Mouse (Mus musculus): ENCODE data around the gene Rock2.
"Not testable (repeated sequence)": the region's sequence is repeated elsewhere in the genome, so short reads cannot be mapped to it uniquely, and the experiment has no call there.

Gene Rock2

DNA sequence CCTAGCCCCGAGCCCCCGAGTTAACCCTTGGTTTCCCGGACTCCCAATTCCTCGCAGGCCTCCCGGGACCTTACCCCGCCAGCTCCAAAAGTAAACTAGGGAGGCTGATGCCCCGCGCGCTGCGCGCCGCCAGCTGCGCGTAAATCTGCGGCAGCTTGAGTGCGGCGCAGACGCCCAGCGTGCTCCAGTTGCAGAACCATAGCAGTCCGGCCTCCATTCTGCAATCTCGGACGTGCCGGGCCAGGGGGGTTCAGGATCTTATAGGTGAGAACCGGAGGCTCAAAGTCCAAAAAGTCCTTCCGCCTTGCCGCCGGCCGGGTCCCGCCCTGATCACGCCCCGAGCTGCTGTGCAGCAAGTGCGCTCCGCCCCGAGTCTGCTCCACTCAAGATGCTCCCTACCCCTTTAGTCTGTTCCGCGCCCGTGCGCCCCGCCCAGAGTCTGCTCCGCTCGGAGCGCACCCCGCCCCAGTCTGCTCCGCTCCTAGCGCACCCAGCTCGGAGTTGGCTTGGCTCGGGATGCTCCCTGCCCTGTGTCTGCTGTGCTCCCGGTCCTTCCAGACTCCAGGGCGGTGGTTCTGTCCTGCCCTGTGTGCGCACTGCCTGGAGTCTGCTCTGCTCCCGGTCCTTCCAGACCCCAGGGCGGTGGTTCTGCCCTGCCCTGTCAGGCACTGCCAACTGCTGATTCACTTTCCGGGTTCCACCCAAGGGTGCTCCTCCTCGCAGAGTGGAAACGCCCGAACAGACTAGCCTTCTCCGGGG, 105.2 kb downstream of the Rock2 start, which contains the start of gene Pqlc3:
Gene Pqlc3, minus strand, starts transcription at position 670 of the 759 bp plus-strand sequence.
- peak; percentile 88 to 90 for DNase-seq (ENCODE audit: low spot score in 2 of 2)

GRCm38 (mm10) chr12:17000628-17001027, 105.9 kb downstream of the Rock2 start:
- DNase-seq (ENCODE audit: low spot score in 2 of 2) = peak in 1 of 2 experiments; percentile 21

DNA sequence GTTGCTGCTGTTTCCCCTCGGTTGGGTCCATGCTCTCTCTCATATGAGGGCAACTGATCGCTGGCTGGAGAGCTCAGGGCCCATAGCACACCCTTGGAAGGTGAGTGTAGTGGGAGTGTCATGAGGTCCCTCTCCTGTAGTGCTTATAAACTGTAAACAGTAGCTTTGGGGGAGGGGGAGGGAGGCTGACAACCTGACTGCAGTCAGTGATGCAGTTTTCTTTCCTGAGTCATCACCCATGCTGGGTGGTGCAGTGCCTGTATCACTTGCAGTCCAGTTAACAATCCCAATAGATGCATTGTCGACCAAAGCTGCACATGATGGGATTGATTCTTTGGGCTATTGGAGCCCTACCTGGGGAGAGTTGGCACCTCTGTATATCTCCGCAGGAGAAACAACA, 106.5 kb downstream of the Rock2 start:
- no peak for DNase-seq (ENCODE audit: low spot score in 2 of 2)

- DNase-seq (ENCODE audit: low spot score in 2 of 2) = no peak
These were observed 114.8 kb downstream of the Rock2 start for GRCm38 (mm10) chr12:17009466-17009865.

GRCm38 (mm10) chr12:17011100-17011870, 116.6 kb downstream of the Rock2 start, which contains the start of gene 2410004P03Rik:
Gene 2410004P03Rik (minus strand): TSS chr12:17011727.
- peak; percentile 75 to 88 for DNase-seq (ENCODE audit: low spot score in 2 of 2)

DNA sequence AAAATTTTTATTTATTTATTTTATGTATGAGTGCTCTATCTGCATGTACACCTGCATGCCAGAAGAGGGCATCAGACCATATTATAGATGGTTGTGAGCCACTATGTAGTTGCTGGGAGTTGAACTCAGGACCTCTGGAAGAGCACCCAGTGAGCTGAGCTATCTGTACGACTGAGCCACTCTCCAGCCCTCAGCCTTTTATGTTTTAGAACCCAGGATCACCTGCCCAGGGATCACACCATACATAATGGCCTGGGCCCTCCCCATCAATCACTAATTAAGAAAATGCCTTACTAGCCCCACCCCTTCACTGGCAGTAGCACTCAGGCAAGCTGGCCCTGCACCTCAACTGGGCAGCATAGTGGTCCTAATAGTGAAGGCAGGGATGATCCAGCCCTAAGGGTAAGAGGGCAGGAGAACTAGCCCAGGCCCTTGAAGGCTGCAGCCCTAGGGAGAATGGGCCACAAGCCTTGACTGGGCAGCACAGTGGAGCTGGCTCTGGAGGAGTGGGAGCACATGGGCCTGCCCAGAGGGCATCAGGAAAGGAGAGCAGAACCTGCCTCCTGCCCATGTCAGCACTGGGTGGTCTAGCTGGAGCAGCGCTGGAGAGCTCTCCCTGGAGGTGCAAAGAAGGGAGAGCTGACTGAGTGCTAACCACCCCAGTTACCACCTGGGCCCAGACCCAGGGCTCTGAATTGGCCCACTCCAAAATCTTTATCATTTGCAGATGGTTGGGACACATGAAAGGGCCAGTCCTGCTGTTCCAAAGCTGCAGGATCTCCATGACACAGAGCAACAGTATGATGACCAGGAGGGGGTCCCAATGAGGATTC, 117.6 kb downstream of the Rock2 start:
- no peak for DNase-seq (ENCODE audit: low spot score in 2 of 2)

DNA sequence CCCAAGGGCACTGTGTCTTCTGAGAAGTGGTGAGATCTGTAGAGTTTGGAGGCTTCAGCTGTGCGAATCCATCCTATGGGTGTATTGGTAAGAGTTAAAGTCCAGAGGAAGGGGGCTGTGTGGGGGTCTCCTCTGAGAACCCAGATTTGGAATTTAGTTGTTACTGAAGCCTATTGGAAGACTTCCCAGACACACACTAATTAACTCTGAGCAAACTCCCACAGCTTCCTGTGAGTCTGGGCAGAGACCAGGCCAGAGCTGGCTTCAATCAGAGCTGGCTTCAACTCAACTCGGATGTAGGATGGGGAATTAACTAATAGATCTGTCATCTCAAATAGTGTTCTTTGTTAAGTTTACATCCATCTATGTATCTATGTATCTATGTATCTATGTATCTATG, 121.0 kb downstream of the Rock2 start:
- no peak for DNase-seq (ENCODE audit: low spot score in 2 of 2)

DNA sequence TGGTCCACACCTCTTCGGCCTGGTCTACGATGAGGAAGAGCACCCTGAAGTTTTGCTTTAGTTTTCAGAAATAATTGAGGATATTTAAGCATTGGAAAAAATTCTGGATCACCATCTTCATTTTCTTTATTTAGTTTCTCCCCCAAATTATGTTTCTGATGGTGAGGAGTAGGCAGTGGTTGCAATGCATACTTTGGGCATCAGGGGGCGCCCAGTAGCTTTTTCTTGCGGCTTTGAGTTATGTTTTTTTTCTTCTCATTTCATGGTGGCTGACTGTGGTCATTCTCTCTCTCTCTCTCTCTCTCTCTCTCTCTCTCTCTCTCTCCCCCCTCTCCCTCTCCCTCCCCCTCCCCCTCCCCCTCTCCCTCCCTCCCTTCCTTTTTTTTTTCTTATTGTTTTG, 123.8 kb downstream of the Rock2 start:
- peak in 1 of 2 experiments; percentile 68 for DNase-seq (ENCODE audit: low spot score in 2 of 2)

DNA sequence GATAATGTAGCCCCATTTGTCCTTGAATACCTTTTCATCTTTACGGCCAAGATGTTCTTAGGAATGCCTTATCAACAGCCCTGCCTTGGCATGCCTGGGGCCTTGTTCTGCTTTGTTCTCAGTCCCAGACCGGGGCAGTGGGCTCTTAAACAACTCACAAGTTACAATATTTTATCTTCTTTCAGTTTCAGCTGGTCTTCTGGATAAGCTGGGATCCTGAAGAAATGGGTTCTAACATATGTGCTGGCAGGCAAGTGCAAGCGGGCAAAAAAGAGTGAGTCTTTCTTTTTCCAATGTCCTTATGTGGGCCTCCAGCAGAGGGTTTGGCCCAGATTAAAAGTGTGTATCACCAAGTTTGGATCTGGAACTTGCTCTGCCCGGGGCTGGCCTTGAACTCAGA, 126.4 kb downstream of the Rock2 start:
- not testable (repeated sequence) for DNase-seq (ENCODE audit: low spot score in 2 of 2)

DNA sequence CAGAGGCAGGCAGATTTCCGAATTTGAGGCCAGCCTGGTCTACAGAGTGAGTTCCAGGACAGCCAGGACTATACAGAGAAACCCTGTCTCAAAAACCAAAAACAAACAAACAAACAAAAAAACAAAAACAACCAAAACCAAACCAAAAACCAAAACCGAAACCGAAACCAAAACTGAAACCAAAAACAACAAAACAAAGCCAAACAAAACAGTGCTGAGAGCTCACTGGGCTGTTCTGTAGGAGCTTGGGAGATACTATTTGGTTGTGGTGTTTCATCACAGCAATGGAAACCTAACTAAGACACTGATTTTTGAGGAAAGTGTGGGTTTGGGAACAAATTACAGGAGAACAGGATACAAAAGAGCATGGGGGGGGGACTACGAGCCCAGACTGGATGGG, 127.5 kb downstream of the Rock2 start:
- DNase-seq (ENCODE audit: low spot score in 2 of 2) = no peak

GRCm38 (mm10) chr12:17024554-17025110, 129.9 kb downstream of the Rock2 start:
- no peak for DNase-seq (ENCODE audit: low spot score in 2 of 2)

- DNase-seq (ENCODE audit: low spot score in 2 of 2) = peak; percentile 46 to 85
These were observed 138.2 kb downstream of the Rock2 start for GRCm38 (mm10) chr12:17032694-17033463.

DNA sequence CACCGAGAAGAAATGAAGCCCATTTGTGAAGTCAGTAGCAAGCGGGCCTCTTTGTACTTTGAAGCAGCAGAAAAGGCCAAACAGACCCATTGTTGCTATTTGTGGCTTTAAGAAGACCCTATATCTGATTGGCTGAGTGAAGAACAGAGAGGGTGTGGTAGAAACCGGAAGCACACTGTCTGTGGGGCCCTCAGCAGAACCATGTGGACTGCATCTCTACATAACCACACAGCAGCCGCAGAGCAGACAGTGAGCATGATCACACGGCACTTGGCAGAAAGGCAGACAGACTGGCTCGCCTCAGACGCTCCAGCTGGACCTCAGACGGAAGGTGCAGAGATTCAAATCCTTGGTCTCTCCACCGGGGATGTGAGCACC, 138.8 kb downstream of the Rock2 start:
- peak in 1 of 2 experiments; percentile 20 for DNase-seq (ENCODE audit: low spot score in 2 of 2)

- DNase-seq (ENCODE audit: low spot score in 2 of 2) = no peak
These were observed 140.0 kb downstream of the Rock2 start for GRCm38 (mm10) chr12:17034671-17035070.

DNA sequence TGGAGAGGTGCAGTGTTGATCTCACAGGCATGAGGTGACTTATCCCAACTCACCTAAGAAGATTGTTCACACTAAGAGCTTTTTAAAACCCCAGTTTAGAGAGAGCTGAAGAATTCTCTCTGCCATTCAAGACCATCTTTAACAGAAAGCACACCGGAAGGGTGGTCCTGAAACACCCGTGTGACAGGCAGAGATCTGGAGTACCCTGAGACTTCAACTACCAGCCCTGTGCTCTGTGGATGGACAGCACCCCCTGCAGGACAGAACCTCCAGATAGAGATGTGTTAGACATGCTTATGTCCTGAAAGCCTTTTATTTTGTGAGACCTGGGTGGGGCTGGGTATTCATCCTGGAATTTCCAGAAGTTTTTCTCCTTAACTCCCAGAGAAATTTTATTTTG, 140.4 kb downstream of the Rock2 start:
- DNase-seq (ENCODE audit: low spot score in 2 of 2) = peak in 1 of 2 experiments; percentile 43

DNA sequence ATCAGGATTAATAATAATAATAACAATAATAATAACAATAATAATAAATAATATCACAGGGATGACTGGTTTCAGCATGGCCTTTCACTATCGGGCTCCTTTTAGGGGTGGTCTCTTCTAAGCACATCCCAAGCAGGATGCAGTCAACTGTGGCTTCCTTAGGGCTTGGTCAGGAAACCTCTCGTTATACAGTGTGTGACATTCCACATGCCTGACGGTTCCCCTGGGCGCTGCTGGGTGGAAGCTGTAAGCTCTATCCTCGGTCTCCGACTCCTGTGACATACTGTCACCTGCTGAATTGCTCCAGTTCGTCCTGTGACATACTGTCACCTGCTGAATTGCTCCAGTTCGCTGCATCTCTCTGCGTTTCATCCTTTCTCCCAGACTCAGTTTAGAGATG, 141.8 kb downstream of the Rock2 start:
- DNase-seq (ENCODE audit: low spot score in 2 of 2) = no peak

DNA sequence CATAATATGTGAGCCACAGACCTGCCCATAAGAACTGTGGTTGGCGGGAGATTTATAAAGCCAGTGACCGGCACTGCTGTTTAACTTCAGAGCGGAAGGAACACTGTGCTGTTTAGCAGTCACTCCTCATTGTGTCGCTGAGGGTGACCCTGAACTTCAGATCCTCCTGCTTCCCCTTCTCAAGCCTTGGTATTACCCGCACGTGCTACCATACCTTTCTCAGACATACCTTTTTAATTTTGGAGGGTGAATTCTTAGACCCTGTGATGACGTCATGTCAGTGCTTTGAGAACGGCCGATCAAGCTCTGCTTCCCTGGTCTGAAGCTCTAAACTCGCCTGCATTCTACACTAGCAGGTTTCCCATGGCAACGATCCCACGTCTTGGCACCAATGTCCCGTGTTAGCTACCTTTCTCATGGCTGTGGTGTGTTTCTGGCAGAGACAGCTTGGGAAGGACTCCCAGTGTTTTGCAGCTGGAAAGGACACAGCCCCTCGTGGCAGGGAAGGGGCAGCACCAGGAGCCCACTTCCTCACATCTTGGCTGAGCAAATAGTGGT, 142.4 kb downstream of the Rock2 start:
- DNase-seq (ENCODE audit: low spot score in 2 of 2) = no peak
